Mouse (Mus musculus) ES-Bruce4 (cell line): ENCODE data around the gene Stum.

Source experiments
- CTCF ChIP-seq: IDR thresholded peaks from one replicate; pipeline ENCODE4 v1.8.1; 2011; ENCODE audit warnings: low read depth, low read length
- EP300 ChIP-seq: IDR thresholded peaks from 2 replicates; pipeline ENCODE4 v1.6.1; 2011; ENCODE audit warnings: low read depth, low read length; ENCODE audit not compliant: insufficient read depth
- POLR2A ChIP-seq: IDR thresholded peaks from one replicate; pipeline ENCODE4 v1.8.1; 2011; ENCODE audit warnings: low read length; ENCODE audit not compliant: insufficient read depth

DNA sequence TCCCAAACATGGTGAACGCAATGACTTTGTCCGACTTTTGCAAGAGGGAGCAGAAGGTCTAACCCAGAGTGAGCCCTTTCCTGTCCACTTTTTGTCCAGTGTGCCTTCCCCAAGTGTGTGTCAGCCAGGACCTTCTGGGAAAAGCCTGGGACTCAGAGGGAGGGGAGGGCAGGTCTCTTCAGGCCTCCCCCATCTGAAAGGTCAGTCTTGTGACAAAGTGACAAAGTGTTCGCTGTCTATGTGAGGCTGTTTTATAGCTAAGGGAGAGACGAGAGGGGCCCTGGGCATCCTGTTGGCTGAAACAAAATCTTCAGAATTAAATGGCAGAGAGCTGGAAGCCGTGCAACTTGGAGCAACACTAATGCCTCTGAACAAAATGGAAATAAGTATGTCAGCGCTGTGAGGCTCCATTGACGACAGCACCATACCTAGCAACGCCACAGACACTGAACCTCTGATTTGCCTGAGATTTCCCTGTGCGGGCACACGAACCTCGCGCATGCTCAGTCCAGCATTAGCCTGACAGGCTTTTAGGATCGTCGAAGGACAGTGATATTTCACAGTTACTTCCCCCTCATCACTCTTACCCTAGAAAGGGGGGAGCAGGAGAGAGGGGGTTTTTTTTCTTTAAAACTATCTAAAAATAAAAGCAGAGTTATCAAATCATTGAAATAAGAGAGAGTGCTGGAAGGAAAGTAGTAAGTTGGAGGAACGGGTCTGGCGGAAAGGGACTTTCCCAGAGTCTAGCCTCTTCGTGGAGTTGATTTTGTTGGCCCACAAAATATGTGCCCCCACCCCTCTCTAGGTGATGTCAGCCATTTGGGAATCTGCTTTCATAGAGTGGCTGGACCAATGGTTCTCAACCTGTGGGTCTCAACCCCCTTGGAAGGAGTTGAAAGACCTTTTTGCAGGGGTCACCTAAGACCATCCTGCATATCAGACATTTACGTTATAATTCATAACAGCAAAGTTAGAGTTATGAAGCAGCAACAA lies 75.3 kb downstream of the Stum start:
- no peak for TF ChIP-seq CTCF
- no peak for TF ChIP-seq POLR2A
- no peak for TF ChIP-seq EP300
